In the genomic region with DNA sequence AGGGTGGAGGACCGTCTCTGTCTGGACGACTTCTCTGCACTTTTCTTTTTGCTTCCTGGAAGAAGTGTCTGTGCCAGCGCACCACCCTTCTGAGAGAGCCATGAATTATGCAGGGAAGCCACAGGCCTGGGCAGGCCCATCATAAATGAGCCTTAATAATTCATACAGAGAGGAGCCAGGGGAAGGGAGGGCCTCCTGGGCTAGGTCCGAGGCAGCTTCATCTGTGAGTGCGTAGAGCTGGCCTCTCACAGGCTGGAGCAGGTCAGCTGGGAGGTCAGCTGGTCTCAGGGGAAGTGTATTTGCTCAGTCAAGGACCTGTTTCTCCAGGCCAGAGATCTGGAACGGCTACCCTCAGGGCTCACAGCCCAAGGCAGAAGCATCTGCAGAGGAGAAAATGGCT, we compare ENCODE assay signal across 15 mouse cellular contexts. TPM values are rescaled to one million over a fixed set of nuclear protein-coding genes. Genes with fewer than 3 reads are reported as not detected.
DNase-seq lines count a peak whose midpoint lies in the region; ATAC-seq and TF ChIP-seq lines count a peak whose summit lies in the region.
"Had no signal": no experiment of that assay in that cellular context is flagged by ENCODE, and none has a peak within 500 bp of the region (broad histone marks: within the 10 kb centered on the region; RNA-seq: fewer than 3 reads in every experiment).

No protein-coding gene starts in this region.

- no peak for ATAC-seq in heart, embryonic 12.5 days (ENCODE audit: insufficient number of reproducible peaks, low FRiP score)
- ATAC-seq in hindbrain, embryonic 15.5 days (ENCODE audit: low FRiP score, low read depth), result peak; percentile 46; the same call in 1 of the 2 replicates
- peak; percentile 61; the same call in 1 of the 2 replicates for ATAC-seq in neural tube, embryonic 14.5 days (ENCODE audit: low read depth)
- ATAC-seq: forebrain, postnatal 0 days had no signal

- no peak for DNase-seq in heart, embryonic 10.5 days (ENCODE audit: low spot score)
- DNase-seq in adipocyte (ENCODE audit: low spot score), result peak; percentile 14
- DNase-seq in layer of hippocampus, adult 9-10 months (ENCODE audit: low spot score), result no peak
- DNase-seq in right cerebral cortex, postnatal 25 days, result no peak
- no peak for DNase-seq in left cerebral cortex, adult 2 months (ENCODE audit: extremely low spot score in 1 of 2, low spot score in 2 of 2)
- DNase-seq: B cell, adult 2 months; cerebellum, postnatal 25 days; forebrain, postnatal 0 days; heart, postnatal 4 days; lung, postnatal 36 days had no signal

- no peak for TF ChIP-seq CTCF in left cerebral cortex, adult 2 months (IDR thresholded peaks at IDR 0.05)

- peak overlapping the region; percentile 62; the same call in 1 of the 2 replicates for H3K27ac ChIP-seq in heart, embryonic 10.5 days
- no peak overlapping the region for H3K27ac ChIP-seq in heart, embryonic 12.5 days (ENCODE audit: poor library complexity, severe bottlenecking)
- H3K27ac ChIP-seq in hindbrain, embryonic 15.5 days (replicated peaks), result no peak overlapping the region
- H3K27ac ChIP-seq in neural tube, embryonic 14.5 days (ENCODE audit: low read depth, low read length), result no peak overlapping the region
- no peak overlapping the region for H3K27ac ChIP-seq in left cerebral cortex, adult 2 months

- H3K9me3 ChIP-seq in heart, embryonic 10.5 days, result no peaks in the 10 kb centered on the region
- H3K9me3 ChIP-seq in heart, embryonic 12.5 days (replicated peaks), result no peaks in the 10 kb centered on the region
- H3K9me3 ChIP-seq in hindbrain, embryonic 15.5 days, result no peaks in the 10 kb centered on the region
- no peaks in the 10 kb centered on the region for H3K9me3 ChIP-seq in neural tube, embryonic 14.5 days (ENCODE audit: control insufficient read depth, low read length)

- peaks cover 68% of the 10 kb centered on the region for H3K4me1 ChIP-seq in heart, embryonic 10.5 days
- peaks cover 33% of the 10 kb centered on the region for H3K4me1 ChIP-seq in heart, embryonic 12.5 days (replicated peaks)
- H3K4me1 ChIP-seq in hindbrain, embryonic 15.5 days (replicated peaks), result peaks cover 26% of the 10 kb centered on the region
- no peaks in the 10 kb centered on the region for H3K4me1 ChIP-seq in neural tube, embryonic 14.5 days (ENCODE audit: control insufficient read depth, insufficient read depth, low read length)

- intact Hi-C loops in left cerebral cortex, adult 2 months (cut with DNase I), result no loop called here

- peaks cover 5% of the 10 kb centered on the region; the same call in 1 of the 2 replicates for H3K27me3 ChIP-seq in heart, embryonic 10.5 days (ENCODE audit: insufficient read depth, poor library complexity, severe bottlenecking)
- H3K27me3 ChIP-seq in heart, embryonic 12.5 days (replicated peaks), result 0 out of 2 replicates have a peak, but pooled peaks cover 4% of the 10 kb centered on the region
- no peaks in the 10 kb centered on the region for H3K27me3 ChIP-seq in hindbrain, embryonic 15.5 days
- H3K27me3 ChIP-seq in neural tube, embryonic 14.5 days (ENCODE audit: control insufficient read depth, insufficient read depth, low read length), result no peaks in the 10 kb centered on the region

- no peak overlapping the region for H3K4me3 ChIP-seq in heart, embryonic 10.5 days
- no peak overlapping the region for H3K4me3 ChIP-seq in heart, embryonic 12.5 days
- no peak overlapping the region for H3K4me3 ChIP-seq in hindbrain, embryonic 15.5 days
- H3K4me3 ChIP-seq in neural tube, embryonic 14.5 days (ENCODE audit: low read depth, low read length), result no peak overlapping the region
- H3K4me3 ChIP-seq in left cerebral cortex, adult 2 months, result no peak overlapping the region

- no peak overlapping the region for H3K4me2 ChIP-seq in heart, embryonic 12.5 days
- H3K4me2 ChIP-seq in hindbrain, embryonic 15.5 days, result no peak overlapping the region
- no peak overlapping the region for H3K4me2 ChIP-seq in neural tube, embryonic 14.5 days (ENCODE audit: low read depth, low read length)
- H3K4me2 ChIP-seq: liver, embryonic 11.5 days had no signal

- H3K9ac ChIP-seq in heart, embryonic 12.5 days, result no peak overlapping the region
- H3K9ac ChIP-seq in hindbrain, embryonic 15.5 days, result no peak overlapping the region
- H3K9ac ChIP-seq in neural tube, embryonic 14.5 days (replicated peaks; ENCODE audit: low read depth, low read length), result no peak overlapping the region
- H3K9ac ChIP-seq: forebrain, postnatal 0 days had no signal

- 54% methylated on average over 6 of the region's 6 CpGs for WGBS in heart, embryonic 10.5 days
- 56% methylated on average over 6 of the region's 6 CpGs for WGBS in heart, embryonic 12.5 days
- 46% methylated on average over 6 of the region's 6 CpGs for WGBS in hindbrain, embryonic 15.5 days
- 53% methylated on average over 6 of the region's 6 CpGs for WGBS in neural tube, embryonic 14.5 days

- 0 out of 2 replicates have a peak, but pooled peaks cover under 1% of the 10 kb centered on the region for H3K36me3 ChIP-seq in heart, embryonic 10.5 days
- no peaks in the 10 kb centered on the region for H3K36me3 ChIP-seq in heart, embryonic 12.5 days
- H3K36me3 ChIP-seq in hindbrain, embryonic 15.5 days, result no peaks in the 10 kb centered on the region
- no peaks in the 10 kb centered on the region for H3K36me3 ChIP-seq in neural tube, embryonic 14.5 days (ENCODE audit: control insufficient read depth, insufficient read depth, low read length)

RNA-seq across cellular contexts. Expression of gene Cacna2d2, which starts 17.7 kb away (rescaled TPM):
- polyA plus RNA-seq in heart, embryonic 10.5 days (2016; fragmentation: Nextera tagmentation; extraction: Ambion mirVana), result 6.8 TPM in 2 replicates
- 5.9 and 6.2 TPM in 2 replicates for polyA plus RNA-seq in heart, embryonic 12.5 days (2016; fragmentation: Nextera tagmentation; extraction: Ambion mirVana)
- polyA plus RNA-seq in hindbrain, embryonic 15.5 days (2015; fragmentation: Nextera tagmentation; extraction: Ambion mirVana), result 7.7 and 10.7 TPM in 2 replicates
- 7.1 and 10.6 TPM in 2 replicates for polyA plus RNA-seq in neural tube, embryonic 14.5 days (2014; fragmentation: Nextera tagmentation; extraction: Ambion mirVana)
- 10 to 100 TPM; 24.1 to 34.7 TPM for total RNA-seq in left cerebral cortex, adult 2 months (2021)
- total RNA-seq: MEL had no signal
